Mouse (Mus musculus) neural tube, embryonic 11.5 days (tissue): ENCODE data around the gene Olfr90. TPM values are rescaled to one million over a fixed set of nuclear protein-coding genes. Genes with fewer than 3 reads are reported as not detected.

Experiments
- ATAC-seq: fragments of 200-750 bp; cut with Nextera tagmentation; 2 replicates; pipeline ENCODE4 v1.8.0; 2017; ENCODE audit warnings: moderate number of reproducible peaks, mild to moderate bottlenecking, moderate TSS enrichment, moderate library complexity; ENCODE audit not compliant: insufficient read depth, low FRiP score, low TSS enrichment
- DNase-seq: peaks from one replicate; pipeline ENCODE4 v3.0.0-alpha.2; 2015; ENCODE audit warnings: low spot score
- H3K27ac ChIP-seq: fragments of 300-500 bp; sonication (generic); 2 replicates; pipeline ENCODE4 v1.5.1; 2014; ENCODE audit warnings: low read depth, mild to moderate bottlenecking, low read length
- H3K27me3 ChIP-seq: fragments of 300-500 bp; sonication (generic); 2 replicates; pipeline ENCODE4 v1.6.1; 2014; ENCODE audit warnings: mild to moderate bottlenecking, low read length, mixed read lengths; ENCODE audit not compliant: control insufficient read depth, insufficient read depth
- H3K36me3 ChIP-seq: fragments of 300-500 bp; sonication (generic); 2 replicates; pipeline ENCODE4 v1.6.1; 2014; ENCODE audit warnings: mild to moderate bottlenecking, low read length, moderate library complexity, mixed read lengths; ENCODE audit not compliant: control insufficient read depth, insufficient read depth
- H3K4me1 ChIP-seq: fragments of 300-500 bp; sonication (generic); 2 replicates; pipeline ENCODE4 v1.6.1; 2014; ENCODE audit warnings: low read length, mixed read lengths; ENCODE audit not compliant: control insufficient read depth, insufficient read depth
- H3K4me2 ChIP-seq: fragments of 300-500 bp; sonication (generic); 2 replicates; pipeline ENCODE4 v1.6.1; 2014; ENCODE audit warnings: low read depth, mild to moderate bottlenecking, moderate library complexity
- H3K4me3 ChIP-seq: fragments of 300-500 bp; sonication (generic); 2 replicates; pipeline ENCODE4 v1.5.1; 2014; ENCODE audit warnings: low read depth, low read length
- H3K9ac ChIP-seq: fragments of 300-500 bp; sonication (generic); 2 replicates; pipeline ENCODE4 v1.6.1; 2014; ENCODE audit warnings: mild to moderate bottlenecking, low read length
- H3K9me3 ChIP-seq: fragments of 300-500 bp; sonication (generic); 2 replicates; pipeline ENCODE4 v1.6.1; 2016; ENCODE audit warnings: low read length; ENCODE audit not compliant: control insufficient read depth
- WGBS: fragments of 180-500 bp; shearing (Covaris S2); extraction: QIAGEN DNeasy Blood & Tissue Kit; methylation state at CpG from one replicate; pipeline ENCODE4 v1.1.7; 2014; 5-methylcytosine and 5-hydroxymethylcytosine counted together
- polyA plus RNA-seq: library from polyadenylated mRNA; unstranded; fragments of >200 nt; fragmentation: Nextera tagmentation; extraction: Ambion mirVana; gene quantifications from 2 replicates; pipeline ENCODE4 v1.2.1, GENCODE M21; 2014

Olfr90 gene
- polyA plus RNA-seq, 1 experiment from 2014 or later, result not detected

GRCm38 (mm10) chr17:37067861-37068260, 20.4 kb downstream of the Olfr90 start:
- Histone ChIP-seq H3K9me3 (no peaks in the 10 kb centered on the region), H3K4me2 (no peak overlapping the region), H3K4me1 (no peaks in the 10 kb centered on the region), H3K36me3 (peaks cover 8% of the 10 kb centered on the region), H3K9ac (no peak overlapping the region), H3K4me3 (no peak overlapping the region), H3K27ac (no peak overlapping the region), H3K27me3 (no peaks in the 10 kb centered on the region)
- ATAC-seq (no peak), DNase-seq (no peak)
- 93% methylated on average over 1 of the region's 1 CpGs for WGBS

- H3K27me3 ChIP-seq, result no peaks in the 10 kb centered on the region
- peaks cover 11% of the 10 kb centered on the region for H3K36me3 ChIP-seq
- no peak overlapping the region for H3K27ac ChIP-seq
- H3K4me3 ChIP-seq, result no peak overlapping the region
- no peaks in the 10 kb centered on the region for H3K9me3 ChIP-seq
- no peak for DNase-seq
- no peak overlapping the region for H3K9ac ChIP-seq
- WGBS, result 95% methylated on average over 2 of the region's 2 CpGs
- H3K4me2 ChIP-seq, result no peak overlapping the region
- no peaks in the 10 kb centered on the region for H3K4me1 ChIP-seq
- no peak for ATAC-seq
Measured at GRCm38 (mm10) chr17:37065993-37066392, 22.3 kb downstream of the Olfr90 start.

GRCm38 (mm10) chr17:37063686-37064495, 24.4 kb downstream of the Olfr90 start:
- 88% methylated on average over 11 of the region's 11 CpGs for WGBS
- no peak overlapping the region for H3K4me2 ChIP-seq
- ATAC-seq, result no peak

GRCm38 (mm10) chr17:37063063-37063462, 25.2 kb downstream of the Olfr90 start:
- H3K27me3 ChIP-seq, result no peaks in the 10 kb centered on the region
- H3K4me3 ChIP-seq, result no peak overlapping the region
- H3K36me3 ChIP-seq, result peaks cover 8% of the 10 kb centered on the region; the same call in 1 of the 2 replicates
- H3K9ac ChIP-seq, result no peak overlapping the region
- no peak for DNase-seq
- no peak overlapping the region for H3K27ac ChIP-seq
- no peaks in the 10 kb centered on the region for H3K4me1 ChIP-seq
- no peak overlapping the region for H3K4me2 ChIP-seq
- 85% methylated on average over 10 of the region's 10 CpGs for WGBS
- no peaks in the 10 kb centered on the region for H3K9me3 ChIP-seq
- no peak for ATAC-seq

More at GRCm38 (mm10) chr17:37063686-37064495, 24.4 kb downstream of the Olfr90 start:
- H3K9ac ChIP-seq, result no peak overlapping the region
- no peak overlapping the region for H3K27ac ChIP-seq
- no peaks in the 10 kb centered on the region for H3K4me1 ChIP-seq
- H3K36me3 ChIP-seq, result peaks cover 8% of the 10 kb centered on the region; the same call in 1 of the 2 replicates
- H3K4me3 ChIP-seq, result no peak overlapping the region
- H3K27me3 ChIP-seq, result no peaks in the 10 kb centered on the region
- no peaks in the 10 kb centered on the region for H3K9me3 ChIP-seq
- DNase-seq, result no peak

- Histone ChIP-seq H3K9ac (no peak overlapping the region), H3K4me3 (no peak overlapping the region), H3K36me3 (peaks cover 8% of the 10 kb centered on the region; the same call in 1 of the 2 replicates), H3K9me3 (no peaks in the 10 kb centered on the region), H3K4me2 (no peak overlapping the region), H3K27me3 (no peaks in the 10 kb centered on the region), H3K4me1 (no peaks in the 10 kb centered on the region), H3K27ac (no peak overlapping the region)
- WGBS, result 95% methylated on average over 10 of the region's 10 CpGs
- no peak for ATAC-seq
- DNase-seq, result no peak
Measured at GRCm38 (mm10) chr17:37062101-37062641, 26.1 kb downstream of the Olfr90 start.

- WGBS, result 88% methylated on average over 3 of the region's 3 CpGs
- Histone ChIP-seq H3K4me2 (no peak overlapping the region), H3K9me3 (no peaks in the 10 kb centered on the region), H3K4me1 (no peaks in the 10 kb centered on the region), H3K9ac (no peak overlapping the region), H3K27me3 (no peaks in the 10 kb centered on the region), H3K4me3 (no peak overlapping the region), H3K36me3 (peaks cover 11% of the 10 kb centered on the region; the same call in 1 of the 2 replicates), H3K27ac (no peak overlapping the region)
- ATAC-seq (no peak), DNase-seq (no peak)
Measured at GRCm38 (mm10) chr17:37061435-37061834, 26.9 kb downstream of the Olfr90 start.

- ATAC-seq (no peak), DNase-seq (no peak)
- no peak overlapping the region for H3K27ac ChIP-seq
- peaks cover 10% of the 10 kb centered on the region for H3K36me3 ChIP-seq
- H3K27me3 ChIP-seq, result no peaks in the 10 kb centered on the region
- no peak overlapping the region for H3K4me3 ChIP-seq
- no peaks in the 10 kb centered on the region for H3K4me1 ChIP-seq
- WGBS, result 90% methylated on average over 6 of the region's 6 CpGs
- H3K9me3 ChIP-seq, result no peaks in the 10 kb centered on the region
- no peak overlapping the region for H3K4me2 ChIP-seq
- no peak overlapping the region for H3K9ac ChIP-seq
Measured at GRCm38 (mm10) chr17:37056957-37057356, 31.3 kb downstream of the Olfr90 start.

GRCm38 (mm10) chr17:37051745-37052144, 36.6 kb downstream of the Olfr90 start:
- 64% methylated on average over 4 of the region's 4 CpGs for WGBS
- H3K4me1 ChIP-seq, result peaks cover 15% of the 10 kb centered on the region
- H3K27me3 ChIP-seq, result peaks cover 9% of the 10 kb centered on the region; the same call in 1 of the 2 replicates
- no peak overlapping the region for H3K9ac ChIP-seq
- no peak overlapping the region for H3K27ac ChIP-seq
- ATAC-seq, result no peak
- H3K4me3 ChIP-seq, result no peak overlapping the region; the same call in 1 of the 2 replicates
- peaks cover 6% of the 10 kb centered on the region for H3K36me3 ChIP-seq
- H3K9me3 ChIP-seq, result no peaks in the 10 kb centered on the region
- no peak overlapping the region for H3K4me2 ChIP-seq
- DNase-seq, result no peak
